Mouse (Mus musculus): ENCODE measurements at regions not wholly inside any gene's neighbourhood (a gene's known extent, or its start where the extent isn't known, plus 50 kb on each side); places are given as distances from the start of the nearest gene placed in this dataset.
"Not testable (repeated sequence)": the region's sequence is repeated elsewhere in the genome, so short reads cannot be mapped to it uniquely, and the experiment has no call there.

DNA sequence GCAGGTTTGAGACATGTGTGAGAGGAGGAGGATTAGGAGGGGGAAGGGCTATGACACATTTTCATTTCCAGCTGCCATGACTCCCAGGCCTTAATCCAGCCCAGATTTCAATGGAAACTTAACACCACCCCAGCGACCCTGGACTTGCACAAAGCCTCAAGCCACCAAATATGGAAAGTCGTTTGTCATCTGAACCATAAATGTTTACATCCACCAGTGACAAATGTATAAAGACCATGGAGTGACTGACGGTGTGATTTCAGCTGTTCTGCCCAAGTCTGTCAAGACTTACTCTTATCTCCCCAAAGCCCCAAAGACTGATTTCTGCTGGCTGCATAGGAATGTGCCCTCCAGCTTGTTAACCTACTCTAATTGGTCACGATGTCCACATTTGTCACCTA is 855.2 kb downstream of the Ttll7 start:
- no peaks in the 10 kb centered on the region for H3K27me3 ChIP-seq (ENCODE audit: control insufficient read depth, insufficient read depth, low read length)
- no peak overlapping the region for H3K4me2 ChIP-seq (ENCODE audit: low read depth, low read length)
- H3K36me3 ChIP-seq (replicated peaks; ENCODE audit: control insufficient read depth, insufficient read depth, low read length): no peaks in the 10 kb centered on the region
- no peak for ATAC-seq (ENCODE audit: insufficient read depth, low read depth)
- no peak overlapping the region for H3K27ac ChIP-seq (ENCODE audit: low read depth)
- no peaks in the 10 kb centered on the region for H3K4me1 ChIP-seq (ENCODE audit: control insufficient read depth, insufficient read depth)
- H3K4me3 ChIP-seq (ENCODE audit: low read depth, low read length): no peak overlapping the region
- TF ChIP-seq EP300 (IDR thresholded peaks at IDR 0.05; ENCODE audit: low read depth): no peak
- TF ChIP-seq CTCF (IDR thresholded peaks at IDR 0.05; ENCODE audit: low read depth): no peak
- H3K9ac ChIP-seq (replicated peaks; ENCODE audit: low read depth, low read length): no peak overlapping the region
- 30% methylated on average over 4 of the region's 4 CpGs for WGBS
- H3K9me3 ChIP-seq (replicated peaks; ENCODE audit: control insufficient read depth, low read length): no peaks in the 10 kb centered on the region
- DNase-seq (ENCODE audit: low spot score): no peak

- Histone ChIP-seq H3K9me3 (replicated peaks; ENCODE audit: control insufficient read depth, low read length) (no peaks in the 10 kb centered on the region), H3K27ac (ENCODE audit: low read depth) (no peak overlapping the region), H3K4me3 (ENCODE audit: low read depth, low read length) (no peak overlapping the region), H3K27me3 (ENCODE audit: control insufficient read depth, insufficient read depth, low read length) (no peaks in the 10 kb centered on the region), H3K4me1 (ENCODE audit: control insufficient read depth, insufficient read depth) (no peaks in the 10 kb centered on the region), H3K36me3 (replicated peaks; ENCODE audit: control insufficient read depth, insufficient read depth, low read length) (no peaks in the 10 kb centered on the region), H3K9ac (replicated peaks; ENCODE audit: low read depth, low read length) (no peak overlapping the region), H3K4me2 (ENCODE audit: low read depth, low read length) (no peak overlapping the region)
- ATAC-seq (ENCODE audit: insufficient read depth, low read depth) (no peak), DNase-seq (ENCODE audit: low spot score) (no peak)
- WGBS: 89% methylated on average over 2 of the region's 2 CpGs
- TF ChIP-seq CTCF (IDR thresholded peaks at IDR 0.05; ENCODE audit: low read depth) (no peak), EP300 (IDR thresholded peaks at IDR 0.05; ENCODE audit: low read depth) (no peak)
Observed at GRCm38 (mm10) chr3:147683730-147684129, 831.6 kb downstream of the Ttll7 start.

- no peaks in the 10 kb centered on the region for H3K27me3 ChIP-seq (ENCODE audit: control insufficient read depth, insufficient read depth, low read length)
- no peaks in the 10 kb centered on the region for H3K9me3 ChIP-seq (replicated peaks; ENCODE audit: control insufficient read depth, low read length)
- no peak overlapping the region for H3K9ac ChIP-seq (replicated peaks; ENCODE audit: low read depth, low read length)
- H3K4me2 ChIP-seq (ENCODE audit: low read depth, low read length): no peak overlapping the region
- no peak for ATAC-seq (ENCODE audit: insufficient read depth, low read depth)
- TF ChIP-seq CTCF (IDR thresholded peaks at IDR 0.05; ENCODE audit: low read depth) (no peak), EP300 (IDR thresholded peaks at IDR 0.05; ENCODE audit: low read depth) (no peak)
- H3K27ac ChIP-seq (ENCODE audit: low read depth): no peak overlapping the region
- no peak overlapping the region for H3K4me3 ChIP-seq (ENCODE audit: low read depth, low read length)
- H3K4me1 ChIP-seq (ENCODE audit: control insufficient read depth, insufficient read depth): no peaks in the 10 kb centered on the region
- no peaks in the 10 kb centered on the region for H3K36me3 ChIP-seq (replicated peaks; ENCODE audit: control insufficient read depth, insufficient read depth, low read length)
- no peak for DNase-seq (ENCODE audit: low spot score)
- 53% methylated on average over 1 of the region's 1 CpGs for WGBS
Observed at GRCm38 (mm10) chr3:147680299-147680698, 828.1 kb downstream of the Ttll7 start.

GRCm38 (mm10) chr3:147662572-147662971 is 810.4 kb downstream of the Ttll7 start:
- no peaks in the 10 kb centered on the region for H3K4me1 ChIP-seq (ENCODE audit: control insufficient read depth, insufficient read depth)
- H3K9me3 ChIP-seq (replicated peaks; ENCODE audit: control insufficient read depth, low read length): no peaks in the 10 kb centered on the region
- ATAC-seq (ENCODE audit: insufficient read depth, low read depth): no peak
- no peaks in the 10 kb centered on the region for H3K27me3 ChIP-seq (ENCODE audit: control insufficient read depth, insufficient read depth, low read length)
- H3K4me2 ChIP-seq (ENCODE audit: low read depth, low read length): no peak overlapping the region
- DNase-seq (ENCODE audit: low spot score): no peak
- no peak overlapping the region for H3K9ac ChIP-seq (replicated peaks; ENCODE audit: low read depth, low read length)
- H3K36me3 ChIP-seq (replicated peaks; ENCODE audit: control insufficient read depth, insufficient read depth, low read length): no peaks in the 10 kb centered on the region
- TF ChIP-seq CTCF (IDR thresholded peaks at IDR 0.05; ENCODE audit: low read depth) (no peak), EP300 (IDR thresholded peaks at IDR 0.05; ENCODE audit: low read depth) (no peak)
- H3K4me3 ChIP-seq (ENCODE audit: low read depth, low read length): no peak overlapping the region
- no peak overlapping the region for H3K27ac ChIP-seq (ENCODE audit: low read depth)
- WGBS: 72% methylated on average over 3 of the region's 3 CpGs

DNA sequence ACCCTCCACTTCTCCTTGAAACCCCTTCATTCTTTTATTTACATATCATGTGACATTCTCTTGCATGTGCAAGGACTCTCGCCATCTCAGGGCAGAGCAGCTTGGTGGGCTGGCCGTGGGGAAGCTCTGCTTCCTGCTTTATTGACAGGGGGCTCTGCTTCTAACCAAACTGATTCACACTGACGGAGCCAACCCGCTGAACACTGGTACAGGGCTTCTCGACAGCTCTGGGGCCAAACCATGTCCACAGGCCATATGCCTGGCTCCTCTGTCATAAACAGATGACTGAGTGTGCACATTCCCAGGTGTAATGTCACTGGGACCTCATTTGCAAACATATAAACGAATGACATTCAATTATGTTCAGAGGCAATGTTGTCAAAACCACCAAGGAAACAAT is 800.7 kb downstream of the Ttll7 start:
- Histone ChIP-seq H3K4me1 (ENCODE audit: control insufficient read depth, insufficient read depth) (no peaks in the 10 kb centered on the region), H3K9ac (replicated peaks; ENCODE audit: low read depth, low read length) (no peak overlapping the region), H3K36me3 (replicated peaks; ENCODE audit: control insufficient read depth, insufficient read depth, low read length) (no peaks in the 10 kb centered on the region), H3K4me3 (ENCODE audit: low read depth, low read length) (no peak overlapping the region), H3K9me3 (replicated peaks; ENCODE audit: control insufficient read depth, low read length) (no peaks in the 10 kb centered on the region), H3K4me2 (ENCODE audit: low read depth, low read length) (no peak overlapping the region), H3K27ac (ENCODE audit: low read depth) (no peak overlapping the region), H3K27me3 (ENCODE audit: control insufficient read depth, insufficient read depth, low read length) (no peaks in the 10 kb centered on the region)
- TF ChIP-seq CTCF (IDR thresholded peaks at IDR 0.05; ENCODE audit: low read depth): no peak
- no peak for TF ChIP-seq EP300 (IDR thresholded peaks at IDR 0.05; ENCODE audit: low read depth)
- ATAC-seq (ENCODE audit: insufficient read depth, low read depth) (no peak), DNase-seq (ENCODE audit: low spot score) (no peak)
- WGBS: 60% methylated on average over 6 of the region's 6 CpGs

GRCm38 (mm10) chr3:147635486-147635885 is 783.3 kb downstream of the Ttll7 start:
- H3K4me3 ChIP-seq (ENCODE audit: low read depth, low read length); ATAC-seq (ENCODE audit: insufficient read depth, low read depth); H3K27ac ChIP-seq (ENCODE audit: low read depth); H3K4me1 ChIP-seq (ENCODE audit: control insufficient read depth, insufficient read depth); DNase-seq (ENCODE audit: low spot score); H3K4me2 ChIP-seq (ENCODE audit: low read depth, low read length); H3K9me3 ChIP-seq (replicated peaks; ENCODE audit: control insufficient read depth, low read length); H3K27me3 ChIP-seq (ENCODE audit: control insufficient read depth, insufficient read depth, low read length); H3K9ac ChIP-seq (replicated peaks; ENCODE audit: low read depth, low read length); H3K36me3 ChIP-seq (replicated peaks; ENCODE audit: control insufficient read depth, insufficient read depth, low read length): not testable (repeated sequence)
- WGBS: 88% methylated on average over 17 of the region's 21 CpGs

All from heart, postnatal 0 days (tissue).